Mouse (Mus musculus) c-Kit-positive CD71-negative TER-119-negative erythroid progenitor cells, embryonic 14.5 days (primary cell): ENCODE measurements at regions not wholly inside any gene's neighbourhood (a gene's known extent, or its start where the extent isn't known, plus 50 kb on each side); places are given as distances from the start of the nearest gene placed in this dataset.
"Not testable (repeated sequence)": the region's sequence is repeated elsewhere in the genome, so short reads cannot be mapped to it uniquely, and the experiment has no call there.

Experiments used
- DNase-seq: peaks from one replicate; pipeline ENCODE4 v3.0.0-alpha.2; 2013; ENCODE audit warnings: low read depth

- no peak for DNase-seq
These were observed 193.6 kb upstream of the Six2 start for GRCm38 (mm10) chr17:85881636-85882170.

- DNase-seq: no peak
These were observed 193.0 kb upstream of the Six2 start for GRCm38 (mm10) chr17:85881046-85881445.

- DNase-seq: peak; percentile 22
These were observed 189.4 kb upstream of the Six2 start for GRCm38 (mm10) chr17:85877426-85877825.

GRCm38 (mm10) chr17:85876853-85877252 lies 188.8 kb upstream of the Six2 start:
- DNase-seq: no peak

GRCm38 (mm10) chr17:85873853-85874586 lies 185.9 kb upstream of the Six2 start:
- DNase-seq: peak; percentile 25

- no peak for DNase-seq
These were observed 184.9 kb upstream of the Six2 start for GRCm38 (mm10) chr17:85872903-85873413.

- no peak for DNase-seq
These were observed 182.3 kb upstream of the Six2 start for GRCm38 (mm10) chr17:85870406-85870805.

- DNase-seq: no peak
These were observed 181.1 kb upstream of the Six2 start for GRCm38 (mm10) chr17:85869179-85869578.

- no peak for DNase-seq
These were observed 180.0 kb upstream of the Six2 start for GRCm38 (mm10) chr17:85867945-85868616.

GRCm38 (mm10) chr17:85866581-85866980 lies 178.5 kb upstream of the Six2 start:
- DNase-seq: no peak

- no peak for DNase-seq
These were observed 177.9 kb upstream of the Six2 start for GRCm38 (mm10) chr17:85865940-85866339.

GRCm38 (mm10) chr17:85861328-85861727 lies 173.3 kb upstream of the Six2 start:
- DNase-seq: no peak

GRCm38 (mm10) chr17:85860797-85861196 lies 172.7 kb upstream of the Six2 start:
- DNase-seq: no peak

GRCm38 (mm10) chr17:85859926-85860707 lies 172.0 kb upstream of the Six2 start:
- no peak for DNase-seq

- no peak for DNase-seq
These were observed 170.4 kb upstream of the Six2 start for GRCm38 (mm10) chr17:85858516-85858915.

- DNase-seq: no peak
These were observed 169.8 kb upstream of the Six2 start for GRCm38 (mm10) chr17:85857705-85858472.

GRCm38 (mm10) chr17:85856894-85857293 lies 168.8 kb upstream of the Six2 start:
- not testable (repeated sequence) for DNase-seq

GRCm38 (mm10) chr17:85853156-85853555 lies 165.1 kb upstream of the Six2 start:
- DNase-seq: no peak

GRCm38 (mm10) chr17:85848526-85848925 lies 160.5 kb upstream of the Six2 start:
- DNase-seq: no peak

GRCm38 (mm10) chr17:85847756-85848155 lies 159.7 kb upstream of the Six2 start:
- DNase-seq: no peak

- no peak for DNase-seq
These were observed 157.0 kb upstream of the Six2 start for GRCm38 (mm10) chr17:85845059-85845458.

- DNase-seq: no peak
These were observed 156.4 kb upstream of the Six2 start for GRCm38 (mm10) chr17:85844486-85844885.
